Mouse (Mus musculus) embryonic fibroblast, embryonic 13.5 days (primary cell): ENCODE data around the gene Ccl20. TPM values are rescaled to one million over a fixed set of nuclear protein-coding genes. Genes with fewer than 3 reads are reported as not detected.

Experiments used
- H3K27ac ChIP-seq: 2 replicates; pipeline ENCODE4 v1.5.1; 2012; ENCODE audit warnings: low read length, control low read depth, inconsistent platforms; ENCODE audit not compliant: insufficient read depth
- H3K4me1 ChIP-seq: 2 replicates; pipeline ENCODE4 v1.6.1; 2011; ENCODE audit warnings: low read length; ENCODE audit not compliant: control insufficient read depth, insufficient read depth
- H3K4me3 ChIP-seq: 2 replicates; pipeline ENCODE4 v1.5.1; 2011; ENCODE audit warnings: mild to moderate bottlenecking, control low read depth, low read length; ENCODE audit not compliant: insufficient read depth
- CTCF ChIP-seq: IDR thresholded peaks from 2 replicates; pipeline ENCODE4 v1.5.1; 2011; ENCODE audit warnings: mild to moderate bottlenecking, control low read depth, low read length, moderate library complexity, borderline replicate concordance; ENCODE audit not compliant: insufficient read depth
- POLR2A ChIP-seq: IDR thresholded peaks from 2 replicates; pipeline ENCODE4 v1.6.1; 2011; ENCODE audit warnings: low read depth, mild to moderate bottlenecking, control low read depth, low read length, moderate library complexity
- polyA plus RNA-seq: library from polyadenylated mRNA; stranded (reverse); fragments of >200 nt; gene quantifications from 2 replicates; pipeline ENCODE4 v1.2.4, GENCODE M21; 2011; ENCODE audit warnings: low read depth; ENCODE audit not compliant: missing spikeins, insufficient read length

Ccl20 gene
- polyA plus RNA-seq, 1 experiment: 12.2 TPM

GRCm38 (mm10) chr1:83123201-83123600 is 6.6 kb downstream of the Ccl20 start:
- no peak for TF ChIP-seq CTCF
- TF ChIP-seq POLR2A: no peak
- H3K4me3 ChIP-seq: no peak overlapping the region
- H3K4me1 ChIP-seq: peaks cover 6% of the 10 kb centered on the region
- no peak overlapping the region for H3K27ac ChIP-seq

- Histone ChIP-seq H3K27ac (no peak overlapping the region), H3K4me1 (no peaks in the 10 kb centered on the region), H3K4me3 (no peak overlapping the region)
- TF ChIP-seq CTCF (no peak), POLR2A (no peak)
These were observed 19.3 kb downstream of the Ccl20 start for GRCm38 (mm10) chr1:83135829-83136228.

GRCm38 (mm10) chr1:83137847-83138246 is 21.3 kb downstream of the Ccl20 start:
- Histone ChIP-seq H3K27ac (no peak overlapping the region), H3K4me3 (no peak overlapping the region), H3K4me1 (no peaks in the 10 kb centered on the region)
- TF ChIP-seq POLR2A (no peak), CTCF (no peak)

GRCm38 (mm10) chr1:83138721-83139120 is 22.2 kb downstream of the Ccl20 start:
- no peak for TF ChIP-seq POLR2A
- no peak for TF ChIP-seq CTCF
- no peak overlapping the region for H3K27ac ChIP-seq
- no peak overlapping the region for H3K4me3 ChIP-seq
- H3K4me1 ChIP-seq: no peaks in the 10 kb centered on the region

GRCm38 (mm10) chr1:83141510-83141909 is 24.9 kb downstream of the Ccl20 start:
- no peak overlapping the region for H3K27ac ChIP-seq
- H3K4me3 ChIP-seq: no peak overlapping the region
- no peaks in the 10 kb centered on the region for H3K4me1 ChIP-seq
- TF ChIP-seq POLR2A: no peak
- no peak for TF ChIP-seq CTCF

- H3K4me3 ChIP-seq: no peak overlapping the region
These were observed 25.5 kb downstream of the Ccl20 start for GRCm38 (mm10) chr1:83142055-83142454.

GRCm38 (mm10) chr1:83146547-83146946 is 30.0 kb downstream of the Ccl20 start:
- H3K27ac ChIP-seq: no peak overlapping the region
- TF ChIP-seq CTCF (no peak), POLR2A (no peak)
- H3K4me3 ChIP-seq: no peak overlapping the region
- no peaks in the 10 kb centered on the region for H3K4me1 ChIP-seq

More at GRCm38 (mm10) chr1:83142055-83142454, 25.5 kb downstream of the Ccl20 start:
- TF ChIP-seq POLR2A (no peak), CTCF (no peak)
- Histone ChIP-seq H3K4me1 (no peaks in the 10 kb centered on the region), H3K27ac (no peak overlapping the region)

GRCm38 (mm10) chr1:83150227-83150626 is 33.7 kb downstream of the Ccl20 start:
- Histone ChIP-seq H3K4me3 (no peak overlapping the region), H3K4me1 (no peaks in the 10 kb centered on the region), H3K27ac (no peak overlapping the region)
- TF ChIP-seq POLR2A (no peak), CTCF (no peak)

GRCm38 (mm10) chr1:83152961-83153360 is 36.4 kb downstream of the Ccl20 start:
- peak overlapping the region; percentile 89 for H3K27ac ChIP-seq
- no peaks in the 10 kb centered on the region for H3K4me1 ChIP-seq
- TF ChIP-seq POLR2A: no peak
- no peak for TF ChIP-seq CTCF
- no peak overlapping the region for H3K4me3 ChIP-seq

GRCm38 (mm10) chr1:83156876-83157275 is 40.3 kb downstream of the Ccl20 start:
- TF ChIP-seq POLR2A (no peak), CTCF (no peak)
- Histone ChIP-seq H3K27ac (peak overlapping the region; percentile 57; the same call in 1 of the 2 replicates), H3K4me3 (no peak overlapping the region), H3K4me1 (no peaks in the 10 kb centered on the region)

GRCm38 (mm10) chr1:83159603-83160002 is 43.0 kb downstream of the Ccl20 start, which contains the start of gene Daw1:
Daw1 (plus strand) TSS chr1:83159752.
- H3K4me1 ChIP-seq: 0 out of 2 replicates have a peak, but pooled peaks cover 1% of the 10 kb centered on the region
- peak; percentile 30 for TF ChIP-seq POLR2A
- no peak for TF ChIP-seq CTCF
- H3K4me3 ChIP-seq: peak within 1 kb of the TSS; percentile 56
- H3K27ac ChIP-seq: peak within 1 kb of the TSS; percentile 55; the same call in 1 of the 2 replicates
